ENCODE assay signal across 17 mouse cellular contexts in genomic region chr2:138337886-138338494, GRCm38 (mm10).
"Had no signal": no experiment of that assay in that cellular context is flagged by ENCODE, and none has a peak within 500 bp of the region (broad histone marks: within the 10 kb centered on the region; RNA-seq: fewer than 3 reads in every experiment).

No protein-coding gene starts in this region.

- ATAC-seq: lung, postnatal 0 days had no signal

- H3K9me3 ChIP-seq: limb, embryonic 13.5 days; midbrain, embryonic 12.5 days; neural tube, embryonic 13.5 days had no signal

- DNase-seq: kidney, adult 9 months; kidney, postnatal 10 days; kidney, postnatal 4 days; left cerebral cortex, postnatal 4 days; lung, adult 2 months; lung, postnatal 4 days; retina, postnatal 1 day; right cerebral cortex, postnatal 4 days; spleen, adult 18-20 months; thymus, adult 18-20 months; thymus, postnatal 14 days had no signal

- H3K4me1 ChIP-seq: midbrain, embryonic 12.5 days; neural tube, embryonic 13.5 days had no signal

- H3K27ac ChIP-seq: layer of hippocampus, adult 2 months; limb, embryonic 13.5 days; liver, embryonic 14.5 days; midbrain, embryonic 12.5 days; neural tube, embryonic 13.5 days had no signal

- H3K27me3 ChIP-seq: limb, embryonic 13.5 days; midbrain, embryonic 12.5 days; neural tube, embryonic 13.5 days had no signal

- H3K36me3 ChIP-seq: limb, embryonic 13.5 days; midbrain, embryonic 12.5 days; neural tube, embryonic 13.5 days had no signal

- H3K4me2 ChIP-seq: limb, embryonic 13.5 days; midbrain, embryonic 12.5 days; neural tube, embryonic 13.5 days had no signal

- H3K9ac ChIP-seq: limb, embryonic 13.5 days; liver, embryonic 14.5 days; midbrain, embryonic 12.5 days; neural tube, embryonic 13.5 days had no signal

- H3K4me3 ChIP-seq: layer of hippocampus, adult 2 months; limb, embryonic 13.5 days; midbrain, embryonic 12.5 days; neural tube, embryonic 13.5 days had no signal
